In the genomic region with DNA sequence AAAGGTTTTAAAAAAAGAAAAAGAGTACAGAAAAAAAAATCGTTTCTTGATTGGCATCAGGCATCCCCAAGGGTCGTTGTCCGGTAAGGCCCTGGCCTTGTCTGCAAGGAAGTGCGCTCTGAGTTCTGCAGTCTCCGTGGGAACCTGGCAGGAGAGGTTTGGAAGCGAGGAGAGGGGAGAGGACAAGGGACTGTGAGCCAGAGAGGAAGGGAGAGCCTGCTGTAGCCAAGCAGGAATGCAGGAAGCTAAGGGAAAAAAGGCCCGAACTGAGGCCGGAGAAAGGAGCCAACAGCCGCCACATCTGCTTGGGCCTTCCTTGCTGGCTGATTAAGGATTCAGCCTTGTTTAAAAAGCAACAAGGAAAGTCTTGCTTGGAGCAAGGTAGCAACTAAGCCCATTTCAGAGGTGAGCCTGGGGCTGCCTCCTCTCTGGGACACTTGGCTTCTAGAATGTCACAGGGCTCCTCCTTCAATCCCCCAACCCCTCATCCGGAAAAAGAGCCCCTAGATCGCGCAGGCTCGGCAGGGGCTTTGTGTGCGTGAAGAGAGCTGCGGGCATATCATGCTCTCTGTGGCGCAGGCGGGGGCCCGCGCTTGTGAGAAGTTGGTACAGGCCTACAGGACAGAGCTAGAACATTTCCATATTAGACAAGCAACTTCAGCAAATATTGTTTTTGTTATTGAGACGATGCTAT, we compare ENCODE assay signal across 8 mouse cellular contexts. TPM values are rescaled to one million over a fixed set of nuclear protein-coding genes. Genes with fewer than 3 reads are reported as not detected.
DNase-seq lines count a peak whose midpoint lies in the region; ATAC-seq and TF ChIP-seq lines count a peak whose summit lies in the region.
"Had no signal": no experiment of that assay in that cellular context is flagged by ENCODE, and none has a peak within 500 bp of the region (broad histone marks: within the 10 kb centered on the region; RNA-seq: fewer than 3 reads in every experiment).

No protein-coding gene starts in this region.

- no peak for TF ChIP-seq CTCF in lung, adult 2 months (IDR thresholded peaks at IDR 0.05; ENCODE audit: insufficient read depth, low read length)

- no peak for DNase-seq in lung, adult 2 months
- DNase-seq in heart, adult 8-10 months (ENCODE audit: low spot score): peak; percentile 52
- DNase-seq in kidney, postnatal 10 days: peak; percentile 64
- no peak for DNase-seq in B cell, adult 2 months
- DNase-seq in adipocyte (ENCODE audit: low spot score): no peak

- no peak for TF ChIP-seq POLR2A in lung, adult 2 months (IDR thresholded peaks at IDR 0.05; ENCODE audit: borderline replicate concordance, extremely low read depth, low read depth, low read length)

- peaks cover 24% of the 10 kb centered on the region for H3K4me1 ChIP-seq in lung, embryonic 15.5 days
- peaks cover 6% of the 10 kb centered on the region for H3K4me1 ChIP-seq in lung, adult 2 months (ENCODE audit: control insufficient read depth, insufficient read depth, low read length)
- peaks cover 15% of the 10 kb centered on the region; the same call in 1 of the 2 replicates for H3K4me1 ChIP-seq in stomach, embryonic 15.5 days

- ATAC-seq in lung, embryonic 15.5 days (ENCODE audit: borderline replicate concordance, extremely low read depth, low FRiP score, low TSS enrichment): no peak
- no peak for ATAC-seq in stomach, embryonic 15.5 days (ENCODE audit: insufficient read depth, low FRiP score, low read depth)

- H3K36me3 ChIP-seq in lung, embryonic 15.5 days: no peaks in the 10 kb centered on the region
- H3K36me3 ChIP-seq in stomach, embryonic 15.5 days: no peaks in the 10 kb centered on the region

- peak overlapping the region; percentile 61 for H3K27ac ChIP-seq in lung, embryonic 15.5 days
- peak overlapping the region; percentile 64; the same call in 1 of the 2 replicates for H3K27ac ChIP-seq in stomach, embryonic 15.5 days

- no peak overlapping the region for H3K9ac ChIP-seq in lung, embryonic 15.5 days
- H3K9ac ChIP-seq in stomach, embryonic 15.5 days: no peak overlapping the region

- H3K9me3 ChIP-seq in lung, embryonic 15.5 days: no peaks in the 10 kb centered on the region
- no peaks in the 10 kb centered on the region for H3K9me3 ChIP-seq in stomach, embryonic 15.5 days

- H3K4me2 ChIP-seq in lung, embryonic 15.5 days: no peak overlapping the region
- no peak overlapping the region for H3K4me2 ChIP-seq in stomach, embryonic 15.5 days

- WGBS in lung, embryonic 15.5 days: 49% methylated on average over 20 of the region's 20 CpGs
- 50% methylated on average over 20 of the region's 20 CpGs for WGBS in lung, adult 2 months
- WGBS in stomach, embryonic 15.5 days: 52% methylated on average over 20 of the region's 20 CpGs

- H3K4me3 ChIP-seq in lung, embryonic 15.5 days: no peak overlapping the region
- H3K4me3 ChIP-seq in lung, adult 2 months (replicated peaks; ENCODE audit: extremely low read depth, low read depth, low read length): no peak overlapping the region
- no peak overlapping the region for H3K4me3 ChIP-seq in stomach, embryonic 15.5 days (replicated peaks)

- no peaks in the 10 kb centered on the region for H3K27me3 ChIP-seq in lung, embryonic 15.5 days
- no peaks in the 10 kb centered on the region for H3K27me3 ChIP-seq in stomach, embryonic 15.5 days (replicated peaks)

RNA-seq across cellular contexts. Expression of gene Tns4, which starts 31.6 kb away (rescaled TPM):
- polyA plus RNA-seq in lung, embryonic 15.5 days (2015; fragmentation: Nextera tagmentation; extraction: Ambion mirVana): 0.21 and 0.42 TPM in 2 replicates
- polyA plus RNA-seq in lung, adult 2 months (2012; rRNA removed): 2.9 and 4.9 TPM in 2 replicates
- under 1 TPM; 0.06 to 0.43 (median 0.16) TPM for total RNA-seq in heart, adult 8-10 months (2022)
- polyA plus RNA-seq in stomach, embryonic 15.5 days (2015; fragmentation: Nextera tagmentation; extraction: Ambion mirVana): 1.4 and 1.5 TPM in 2 replicates
- total RNA-seq: megakaryocyte-erythroid progenitor cell, adult 5-6 weeks had no signal

RNA-seq across cellular contexts. Expression of gene Ccr7, which starts 34.2 kb away (rescaled TPM):
- polyA plus RNA-seq in lung, embryonic 15.5 days (2015; fragmentation: Nextera tagmentation; extraction: Ambion mirVana): 0.13 and 0.29 TPM in 2 replicates
- polyA plus RNA-seq in lung, adult 2 months (2012; rRNA removed): 15.5 and 19.7 TPM in 2 replicates
- total RNA-seq in heart, adult 8-10 months (2022): under 1 TPM in 3 of 4 experiments, not detected in 1; 0.14 to 0.57 (median 0.25) TPM
- polyA plus RNA-seq in stomach, embryonic 15.5 days (2015; fragmentation: Nextera tagmentation; extraction: Ambion mirVana): 0.21 and 0.27 TPM in 2 replicates
- total RNA-seq: megakaryocyte-erythroid progenitor cell, adult 5-6 weeks had no signal

Comparison
In these comparisons a context has a peak if more than half of its experiments do, and no peak if none do; other contexts are left out.
1. RNA of gene Ccr7, which starts 34.2 kb away (polyA plus RNA-seq): 15.5 to 19.7 TPM in lung, adult 2 months; 0.13 to 0.29 TPM in lung, embryonic 15.5 days and 0.21 to 0.27 TPM in stomach, embryonic 15.5 days; every median in the first group is over 10 times any median in the second.
2. DNase-seq: peak in heart, adult 8-10 months (single experiment) and kidney, postnatal 10 days (single experiment); none in lung, adult 2 months (single experiment), B cell, adult 2 months (0 of 2) and adipocyte (single experiment).